Mouse (Mus musculus): ENCODE results near the gene Tm4sf5. TPM values are rescaled to one million over a fixed set of nuclear protein-coding genes. Genes with fewer than 3 reads are reported as not detected.

The Tm4sf5 gene
- polyA plus RNA-seq, 1 experiment: 0.31 TPM

DNA sequence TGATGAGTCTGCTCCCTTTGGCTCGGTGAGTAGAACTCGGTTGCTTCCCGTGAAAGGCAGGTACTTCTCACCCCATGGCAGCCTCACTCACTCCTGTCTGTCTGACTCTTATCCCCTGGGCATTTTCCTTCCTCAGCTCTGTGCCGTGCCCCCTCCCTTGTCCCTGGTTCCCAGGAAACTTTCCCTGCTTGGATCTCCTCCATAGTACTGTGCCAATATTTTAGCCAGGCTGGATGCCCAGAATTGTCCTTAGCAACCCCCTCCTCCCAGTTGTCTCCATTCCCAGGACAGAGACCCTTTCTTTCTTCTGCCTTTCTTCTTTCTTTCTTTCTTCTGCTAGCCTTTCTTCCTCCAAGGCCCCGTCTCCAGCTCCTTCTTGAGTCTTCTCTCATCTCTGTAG is 36.4 kb downstream of the Tm4sf5 start:
- no peak overlapping the region for H3K27ac ChIP-seq (ENCODE audit: insufficient read depth, low read depth, low read length)
- whole genome bisulfite sequencing: 84% methylated on average over 5 of the region's 5 CpGs
- no peak for DNase-seq

DNA sequence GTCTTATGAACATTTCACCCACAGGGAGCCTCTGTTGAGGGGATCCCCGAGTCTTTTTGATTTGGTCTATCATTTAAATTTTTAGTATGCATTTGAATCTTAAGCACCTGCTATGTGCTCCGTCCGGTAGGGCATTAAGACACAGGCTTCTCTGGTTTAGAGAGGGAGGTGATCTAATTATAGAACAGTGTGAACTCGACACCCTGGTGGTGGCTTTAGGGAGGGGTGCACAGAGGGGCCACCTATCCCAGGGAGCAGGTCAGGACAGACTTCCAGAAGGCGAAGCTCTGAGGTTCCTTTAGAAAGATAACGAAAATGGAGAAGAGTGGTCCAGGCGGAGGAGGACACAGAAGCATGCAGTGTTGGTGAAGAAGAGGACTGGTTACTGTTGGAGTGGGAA is 39.5 kb downstream of the Tm4sf5 start:
- Histone ChIP-seq H3K4me3 (ENCODE audit: insufficient read depth, low read depth, low read length) (no peak overlapping the region), H3K27ac (ENCODE audit: insufficient read depth, low read depth, low read length) (no peak overlapping the region), H3K4me1 (ENCODE audit: control insufficient read depth, insufficient read depth, low read length) (no peaks in the 10 kb centered on the region), H3K27me3 (replicated peaks; ENCODE audit: control insufficient read depth, insufficient read depth, low read length) (no peaks in the 10 kb centered on the region), H3K36me3 (ENCODE audit: control insufficient read depth, insufficient read depth, low read length) (no peaks in the 10 kb centered on the region)
- TF ChIP-seq POLR2A (IDR thresholded peaks at IDR 0.05; ENCODE audit: low read depth, low read length) (no peak), CTCF (conservative IDR thresholded peaks at IDR 0.05; ENCODE audit: insufficient read depth, insufficient read length, low read depth, low read length) (no peak)
- no peak for DNase-seq
- 66% methylated on average over 7 of the region's 7 CpGs for WGBS

More for the DNA sequence above, 36.4 kb downstream of the Tm4sf5 start:
- TF ChIP-seq POLR2A (IDR thresholded peaks at IDR 0.05; ENCODE audit: low read depth, low read length): no peak
- TF ChIP-seq CTCF (conservative IDR thresholded peaks at IDR 0.05; ENCODE audit: insufficient read depth, insufficient read length, low read depth, low read length): no peak
- H3K27me3 ChIP-seq (replicated peaks; ENCODE audit: control insufficient read depth, insufficient read depth, low read length): no peaks in the 10 kb centered on the region
- H3K4me1 ChIP-seq (ENCODE audit: control insufficient read depth, insufficient read depth, low read length): no peaks in the 10 kb centered on the region
- H3K4me3 ChIP-seq (ENCODE audit: insufficient read depth, low read depth, low read length): no peak overlapping the region
- no peaks in the 10 kb centered on the region for H3K36me3 ChIP-seq (ENCODE audit: control insufficient read depth, insufficient read depth, low read length)

GRCm38 (mm10) chr11:70551526-70551925 is 46.5 kb downstream of the Tm4sf5 start:
- no peaks in the 10 kb centered on the region for H3K36me3 ChIP-seq (ENCODE audit: control insufficient read depth, insufficient read depth, low read length)
- no peak for TF ChIP-seq CTCF (conservative IDR thresholded peaks at IDR 0.05; ENCODE audit: insufficient read depth, insufficient read length, low read depth, low read length)
- TF ChIP-seq POLR2A (IDR thresholded peaks at IDR 0.05; ENCODE audit: low read depth, low read length): no peak
- H3K4me3 ChIP-seq (ENCODE audit: insufficient read depth, low read depth, low read length): no peak overlapping the region
- no peak overlapping the region for H3K27ac ChIP-seq (ENCODE audit: insufficient read depth, low read depth, low read length)
- no peaks in the 10 kb centered on the region for H3K27me3 ChIP-seq (replicated peaks; ENCODE audit: control insufficient read depth, insufficient read depth, low read length)
- H3K4me1 ChIP-seq (ENCODE audit: control insufficient read depth, insufficient read depth, low read length): no peaks in the 10 kb centered on the region
- no peak for DNase-seq
- WGBS: 94% methylated on average over 8 of the region's 8 CpGs

- Histone ChIP-seq H3K4me3 (ENCODE audit: insufficient read depth, low read depth, low read length) (no peak overlapping the region), H3K4me1 (ENCODE audit: control insufficient read depth, insufficient read depth, low read length) (no peaks in the 10 kb centered on the region), H3K27ac (ENCODE audit: insufficient read depth, low read depth, low read length) (no peak overlapping the region), H3K27me3 (replicated peaks; ENCODE audit: control insufficient read depth, insufficient read depth, low read length) (no peaks in the 10 kb centered on the region), H3K36me3 (ENCODE audit: control insufficient read depth, insufficient read depth, low read length) (no peaks in the 10 kb centered on the region)
- TF ChIP-seq POLR2A (IDR thresholded peaks at IDR 0.05; ENCODE audit: low read depth, low read length): no peak
- no peak for TF ChIP-seq CTCF (conservative IDR thresholded peaks at IDR 0.05; ENCODE audit: insufficient read depth, insufficient read length, low read depth, low read length)
- DNase-seq: no peak
- 33% methylated on average over 7 of the region's 7 CpGs for WGBS
Observed at GRCm38 (mm10) chr11:70553940-70554339, 48.9 kb downstream of the Tm4sf5 start.

GRCm38 (mm10) chr11:70557545-70557944 is 52.5 kb downstream of the Tm4sf5 start:
- Histone ChIP-seq H3K36me3 (ENCODE audit: control insufficient read depth, insufficient read depth, low read length) (no peaks in the 10 kb centered on the region), H3K4me1 (ENCODE audit: control insufficient read depth, insufficient read depth, low read length) (0 out of 2 replicates have a peak, but pooled peaks cover 5% of the 10 kb centered on the region), H3K27me3 (replicated peaks; ENCODE audit: control insufficient read depth, insufficient read depth, low read length) (no peaks in the 10 kb centered on the region), H3K27ac (ENCODE audit: insufficient read depth, low read depth, low read length) (no peak overlapping the region), H3K4me3 (ENCODE audit: insufficient read depth, low read depth, low read length) (no peak overlapping the region)
- 77% methylated on average over 9 of the region's 9 CpGs for WGBS
- TF ChIP-seq CTCF (conservative IDR thresholded peaks at IDR 0.05; ENCODE audit: insufficient read depth, insufficient read length, low read depth, low read length) (no peak; the same call in 1 of the 2 replicates), POLR2A (IDR thresholded peaks at IDR 0.05; ENCODE audit: low read depth, low read length) (no peak)
- peak; percentile 44 for DNase-seq

Other genes with a start within 250 kb of the Tm4sf5 start
- 5.8 and 6.0 TPM in 2 replicates for gene Alox12, start 249.9 kb upstream of the Tm4sf5 start, polyA plus RNA-seq (2012; rRNA removed)
- 0.07 TPM in 1 of 2 replicates, not detected in the other for gene Alox12e, start 182.6 kb upstream of the Tm4sf5 start, polyA plus RNA-seq (2012; rRNA removed)
- gene Alox15, start 153.2 kb upstream of the Tm4sf5 start, polyA plus RNA-seq (2012; rRNA removed): 0.16 and 0.72 TPM in 2 replicates
- 12.4 and 12.9 TPM in 2 replicates for gene Pelp1, start 95.2 kb upstream of the Tm4sf5 start, polyA plus RNA-seq (2012; rRNA removed)
- 30.2 and 33.7 TPM in 2 replicates for gene Arrb2, start 72.6 kb upstream of the Tm4sf5 start, polyA plus RNA-seq (2012; rRNA removed)
- 27.0 and 27.9 TPM in 2 replicates for gene Med11, start 53.3 kb upstream of the Tm4sf5 start, polyA plus RNA-seq (2012; rRNA removed)
- gene Zmynd15, start 45.8 kb upstream of the Tm4sf5 start, polyA plus RNA-seq (2012; rRNA removed): 11.6 and 12.4 TPM in 2 replicates
- gene Cxcl16, start 45.3 kb upstream of the Tm4sf5 start, polyA plus RNA-seq (2012; rRNA removed): 99.3 and 103 TPM in 2 replicates
- 0.15 TPM in 1 of 2 replicates, not detected in the other for gene Vmo1, start 9.4 kb downstream of the Tm4sf5 start, polyA plus RNA-seq (2012; rRNA removed)
- gene Gltpd2, start 14.0 kb downstream of the Tm4sf5 start, polyA plus RNA-seq (2012; rRNA removed): 2.8 and 3.3 TPM in 2 replicates
- gene Psmb6, start 20.1 kb downstream of the Tm4sf5 start, polyA plus RNA-seq (2012; rRNA removed): 335 and 398 TPM in 2 replicates
- gene Gm40193, start 27.7 kb downstream of the Tm4sf5 start, polyA plus RNA-seq (2012; rRNA removed): not detected in 2 replicates
- 16.6 and 18.0 TPM in 2 replicates for gene Pld2, start 34.8 kb downstream of the Tm4sf5 start, polyA plus RNA-seq (2012; rRNA removed)
- gene Mink1, start 57.6 kb downstream of the Tm4sf5 start, polyA plus RNA-seq (2012; rRNA removed): 73.1 and 91.8 TPM in 2 replicates
- 0.29 TPM in 1 of 2 replicates, not detected in the other for gene 4930544D05Rik, start 110.6 kb downstream of the Tm4sf5 start, polyA plus RNA-seq (2012; rRNA removed)
- gene Chrne, start 114.0 kb downstream of the Tm4sf5 start, polyA plus RNA-seq (2012; rRNA removed): 0.86 and 1.0 TPM in 2 replicates
- 0.03 TPM in 1 of 2 replicates, not detected in the other for gene Gp1ba, start 133.9 kb downstream of the Tm4sf5 start, polyA plus RNA-seq (2012; rRNA removed)
- 118 and 123 TPM in 2 replicates for gene Rnf167, start 142.0 kb downstream of the Tm4sf5 start, polyA plus RNA-seq (2012; rRNA removed)
- gene Slc25a11, start 142.2 kb downstream of the Tm4sf5 start, polyA plus RNA-seq (2012; rRNA removed): 281 and 284 TPM in 2 replicates
- 686 and 750 TPM in 2 replicates for gene Pfn1, start 149.4 kb downstream of the Tm4sf5 start, polyA plus RNA-seq (2012; rRNA removed)
- gene Eno3, start 152.0 kb downstream of the Tm4sf5 start, polyA plus RNA-seq (2012; rRNA removed): 9.2 and 30.9 TPM in 2 replicates
- 44.6 and 59.8 TPM in 2 replicates for gene Spag7, start 164.2 kb downstream of the Tm4sf5 start, polyA plus RNA-seq (2012; rRNA removed)
- gene Camta2, start 182.9 kb downstream of the Tm4sf5 start, polyA plus RNA-seq (2012; rRNA removed): 23.6 and 28.7 TPM in 2 replicates
- 5.3 and 5.4 TPM in 2 replicates for gene Inca1, start 194.9 kb downstream of the Tm4sf5 start, polyA plus RNA-seq (2012; rRNA removed)
- 91.0 and 94.9 TPM in 2 replicates for gene Kif1c, start 195.3 kb downstream of the Tm4sf5 start, polyA plus RNA-seq (2012; rRNA removed)

All from kidney, adult 2 months (tissue).